Mouse (Mus musculus): ENCODE data around the gene Tmem238.

GRCm38 (mm10) chr7:4771202-4771601 is 18.3 kb downstream of the Tmem238 start, which contains the start of gene Fam71e2:
- TF ChIP-seq POLR2AphosphoS2 (IDR thresholded peaks at IDR 0.05; ENCODE audit: low read depth, low read length) (no peak), CTCF (conservative IDR thresholded peaks at IDR 0.05 in 1 of 2, IDR thresholded peaks at IDR 0.05 in 1 of 2; ENCODE audit: low read depth in 2 of 2, low read length in 2 of 2) (no peak), POLR2A (IDR thresholded peaks at IDR 0.05; ENCODE audit: low read depth, low read length) (no peak), HCFC1 (IDR thresholded peaks at IDR 0.05; ENCODE audit: low read depth, low read length) (no peak), MAFK (IDR thresholded peaks at IDR 0.05; ENCODE audit: insufficient replicate concordance, low read length) (no peak), EP300 (IDR thresholded peaks at IDR 0.05; ENCODE audit: low read length) (no peak), CHD1 (IDR thresholded peaks at IDR 0.05; ENCODE audit: low read depth, low read length) (no peak), SIN3A (IDR thresholded peaks at IDR 0.05; ENCODE audit: low read length) (no peak)

Measured in CH12.LX (cell line).